Mouse (Mus musculus): ENCODE results near the gene Zfp53.

The Zfp53 gene

DNA sequence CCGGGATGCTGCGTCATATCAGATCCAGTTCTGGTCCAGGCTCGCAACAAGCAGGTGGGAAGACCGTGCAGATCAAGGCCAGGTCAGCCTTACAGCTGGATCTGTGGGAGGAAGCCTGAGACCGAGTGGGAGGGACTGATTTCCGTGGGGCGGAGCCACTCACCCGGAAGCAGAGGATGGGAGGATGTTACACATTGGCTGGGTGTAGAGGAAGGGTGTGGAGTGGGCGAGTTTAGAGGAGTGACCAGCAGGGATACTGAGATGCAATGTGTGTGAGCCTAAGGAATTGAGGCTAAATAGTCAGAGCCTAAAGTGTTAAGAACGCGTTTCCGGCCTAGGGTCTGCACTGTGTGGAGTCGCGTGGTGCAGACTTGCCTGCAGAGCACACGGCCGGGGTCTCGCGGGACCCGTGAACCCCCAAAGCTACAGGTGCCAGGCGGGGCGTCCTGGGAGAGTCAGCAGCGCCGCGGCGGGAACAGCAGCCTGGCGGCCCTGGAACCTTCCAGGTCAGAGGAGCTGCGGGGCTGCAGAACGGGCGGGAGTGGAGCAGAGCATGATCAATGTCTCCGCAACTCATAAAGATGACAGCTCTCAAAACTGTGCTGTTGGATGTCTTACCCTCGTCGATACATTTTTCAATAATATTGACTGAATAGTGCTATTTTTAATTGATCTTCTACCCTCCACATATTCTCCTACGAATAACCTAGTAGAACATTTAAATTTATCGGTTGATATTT is at the start of gene Zfp53:
Gene Zfp53 (plus strand): TSS at position 239 of the 740 bp plus-strand sequence.
- in situ Hi-C loops (cut with MboI, MseI): loop anchor here in 1 of 2 experiments (5.0 kb wide), 1 partner anchor 43 kb away; no protein-coding TSS in a partner anchor

DNA sequence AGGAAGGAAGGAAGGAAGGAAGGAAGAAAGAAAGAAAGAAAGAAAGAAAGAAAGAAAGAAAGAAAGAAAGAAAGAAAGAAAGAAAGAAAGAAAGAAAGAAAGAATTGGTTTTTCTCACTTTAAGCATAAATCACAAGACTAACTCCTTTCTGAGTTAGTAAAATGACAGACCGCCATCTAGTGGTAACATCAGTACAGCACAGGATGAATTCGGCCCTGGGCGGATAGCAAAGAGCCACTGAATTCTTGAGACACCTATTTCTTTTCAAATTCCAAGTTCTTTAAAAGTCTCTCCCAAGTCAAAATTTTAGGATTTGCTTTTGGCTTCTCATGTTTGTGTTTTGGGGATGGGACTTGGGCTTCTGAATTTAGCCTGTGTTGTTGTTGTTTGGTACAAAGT is 39.1 kb upstream of the Zfp53 start:
- in situ Hi-C loops (cut with MboI, MseI): loop anchor here (10.0 to 25.0 kb wide), 3 partner anchors 85 to 895 kb away; partner anchors contain the start of gene Zfp52 (in 1 of the 2)

DNA sequence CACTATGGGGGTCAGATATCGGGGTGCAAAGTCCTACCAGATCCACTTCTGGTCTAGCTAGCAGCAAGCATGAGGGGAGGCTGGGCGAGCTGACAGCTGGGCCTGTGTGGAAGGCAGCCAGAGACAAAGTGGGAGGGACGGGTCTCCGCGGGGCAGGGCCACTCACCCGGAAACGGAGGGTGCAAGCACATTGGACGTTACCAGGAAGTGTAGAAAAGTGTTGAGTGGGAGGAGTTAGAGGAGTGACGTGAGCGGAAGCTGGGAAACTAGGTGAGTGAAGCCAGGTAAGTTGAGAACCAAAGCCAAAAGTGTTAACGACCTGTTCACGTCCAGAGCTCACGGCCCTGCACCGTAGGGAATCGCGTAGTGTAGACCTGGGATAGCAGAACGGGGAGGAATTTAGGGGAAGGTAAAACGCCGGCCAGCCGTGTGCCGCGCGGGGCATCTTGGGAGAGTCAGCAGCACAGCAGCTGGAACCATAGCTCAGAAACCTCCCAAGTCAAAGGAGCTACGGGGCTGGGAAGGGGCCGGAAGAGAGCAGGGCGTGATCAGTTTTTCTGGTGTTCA is 38.6 kb upstream of the Zfp53 start, which contains the start of gene Zfp51:
Gene Zfp51 (plus strand): TSS at position 237 of the 567 bp plus-strand sequence.
- in situ Hi-C loops (cut with MboI, MseI): loop anchor here (10.0 to 25.0 kb wide), 3 partner anchors 85 to 895 kb away; partner anchors contain the start of gene Zfp52 (in 1 of the 2)

DNA sequence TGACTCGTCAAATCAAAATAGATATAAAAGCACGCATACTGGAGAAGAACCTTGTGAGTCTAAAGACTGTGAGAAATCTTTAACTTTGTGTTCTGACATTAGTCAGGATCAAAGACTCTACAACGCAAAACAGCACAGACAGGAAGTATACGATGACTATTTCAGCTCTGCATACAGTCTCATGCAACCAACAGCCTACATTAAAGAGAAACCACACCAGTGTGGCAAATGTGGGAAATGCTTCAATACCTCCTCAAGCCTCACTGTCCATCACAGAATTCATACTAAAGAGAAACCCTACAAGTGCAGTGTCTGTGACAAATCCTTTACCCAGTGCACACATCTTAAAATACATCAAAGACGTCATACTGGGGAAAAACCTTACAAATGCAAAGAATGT is 25.2 kb upstream of the Zfp53 start:
- in situ Hi-C loops (cut with MboI, MseI): loop anchor here in 1 of 2 experiments (25.0 kb wide), 1 partner anchor 501 kb away; no protein-coding TSS in a partner anchor

DNA sequence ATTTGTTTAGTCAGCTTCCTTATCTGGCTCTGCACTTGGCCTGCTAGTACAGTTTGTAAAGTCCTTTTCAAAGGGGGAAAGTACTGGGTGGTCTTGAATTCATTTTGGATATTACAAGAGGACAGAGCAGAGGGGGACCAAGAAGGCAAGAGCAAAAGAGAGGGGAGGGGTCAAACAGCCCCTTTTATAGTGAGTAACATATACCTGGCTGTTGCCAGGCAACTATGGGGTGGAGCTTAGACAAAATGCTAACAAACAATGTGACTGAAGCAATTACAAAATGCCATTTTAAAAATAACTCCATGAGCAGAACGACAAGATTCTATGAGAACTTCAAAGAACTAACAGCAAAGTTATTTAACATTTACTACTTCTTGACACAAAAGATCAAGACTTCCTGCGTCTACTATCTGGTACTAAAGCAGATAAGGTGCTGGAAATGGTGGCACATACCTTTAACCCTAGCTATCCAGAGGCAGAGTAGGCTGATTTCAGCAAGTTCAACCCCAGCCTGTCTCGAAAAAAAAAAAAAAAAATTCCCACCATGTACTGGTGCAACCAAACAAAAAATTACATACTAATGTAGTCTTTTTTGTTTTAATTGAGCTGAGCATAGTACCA is 16.7 kb upstream of the Zfp53 start:
- in situ Hi-C loops (cut with MboI, MseI): loop anchor here in 1 of 2 experiments (25.0 kb wide), 1 partner anchor 510 kb away; no protein-coding TSS in a partner anchor

DNA sequence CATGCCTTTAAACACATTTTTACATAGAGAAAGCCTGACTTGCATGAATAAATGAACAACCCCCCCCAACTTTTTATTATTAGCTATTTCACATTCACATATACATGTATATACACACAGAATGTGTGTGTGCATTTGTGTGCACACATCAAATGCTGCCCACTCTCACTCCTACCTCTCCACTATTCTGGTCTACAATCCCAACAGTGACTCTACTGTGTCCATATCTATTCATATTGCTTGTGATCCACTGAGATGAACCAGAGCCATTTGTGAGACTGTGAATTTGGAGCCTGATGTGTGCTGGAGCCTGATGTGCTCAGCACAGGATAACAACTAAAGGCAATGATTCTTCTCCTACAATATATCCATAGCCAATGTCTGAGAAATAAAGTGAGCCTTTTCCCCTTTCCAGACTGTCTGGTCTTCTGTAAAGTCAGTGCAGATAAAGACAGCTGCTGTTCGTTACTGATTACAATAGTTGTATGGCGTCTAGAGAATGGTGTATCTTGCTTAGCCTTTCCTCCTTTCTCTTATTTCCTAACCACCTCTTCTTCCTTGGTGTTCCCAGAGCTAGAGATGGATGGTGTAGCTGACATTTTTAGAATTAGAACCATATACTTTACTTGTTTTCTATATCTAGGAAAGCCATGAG is 16.0 kb upstream of the Zfp53 start:
- in situ Hi-C loops (cut with MboI, MseI): loop anchor here in 1 of 2 experiments (25.0 kb wide), 1 partner anchor 510 kb away; no protein-coding TSS in a partner anchor

DNA sequence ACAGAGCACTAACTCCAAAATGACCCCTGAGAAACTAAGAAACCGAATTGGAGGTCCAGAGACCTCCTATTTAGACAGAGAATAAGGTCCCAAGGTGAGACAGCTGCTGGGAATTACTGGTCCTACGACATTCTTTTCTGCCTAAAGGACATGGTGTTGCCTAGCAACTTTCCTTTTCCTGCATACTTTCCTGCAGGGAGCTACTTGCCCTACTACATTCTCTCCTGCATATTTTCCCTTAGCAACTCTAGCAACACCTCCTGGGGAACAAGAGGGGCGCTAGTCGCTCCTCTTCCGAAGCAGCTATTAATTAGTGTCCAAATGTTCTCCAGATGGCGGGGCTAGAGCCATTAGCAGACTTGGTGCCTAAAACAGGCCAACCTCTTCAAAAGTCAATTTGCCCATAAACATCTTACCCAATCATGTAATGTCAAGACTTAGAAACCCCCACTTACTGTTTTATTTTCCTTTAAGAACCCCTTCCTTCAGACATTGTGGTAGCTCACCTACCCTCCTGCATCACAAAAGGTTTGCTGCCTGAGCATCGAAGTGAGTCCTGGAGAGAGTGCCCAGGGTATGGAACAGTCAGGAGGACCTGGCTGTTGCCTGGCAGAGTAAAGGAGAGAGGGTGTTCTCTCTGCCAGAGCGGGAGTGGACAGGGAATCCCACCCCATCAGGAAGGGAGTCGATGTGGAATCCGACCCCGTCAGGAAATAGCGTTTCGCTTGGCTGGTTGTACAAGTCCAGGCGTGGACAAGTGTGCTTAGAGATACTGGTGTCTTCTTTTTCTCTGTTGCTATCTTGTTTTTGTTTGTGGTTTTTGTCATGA is 15.2 kb upstream of the Zfp53 start:
- in situ Hi-C loops (cut with MboI, MseI): loop anchor here in 1 of 2 experiments (25.0 kb wide), 1 partner anchor 511 kb away; no protein-coding TSS in a partner anchor

DNA sequence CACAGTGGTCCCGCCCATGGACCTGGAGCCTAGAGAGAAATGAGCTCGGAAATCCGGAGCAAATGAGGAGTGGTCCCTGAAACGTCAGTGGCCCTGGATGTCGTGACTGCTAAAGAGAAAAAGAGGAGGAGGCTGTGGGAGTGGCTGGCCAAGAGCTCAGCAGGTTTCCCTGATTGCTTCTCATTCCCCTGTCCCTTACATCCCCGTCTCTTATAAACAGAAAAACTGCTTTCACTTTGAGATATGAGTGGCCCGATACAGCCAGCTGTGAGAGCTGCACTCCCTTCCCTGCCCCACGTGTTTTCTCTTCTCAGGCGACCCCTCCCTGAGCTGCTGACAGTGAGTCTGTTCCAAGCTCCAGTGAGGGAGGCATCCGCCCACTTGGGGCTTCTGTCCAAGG is 14.1 kb upstream of the Zfp53 start:
- in situ Hi-C loops (cut with MboI, MseI): loop anchor here (5.0 to 25.0 kb wide), 2 partner anchors 58 to 512 kb away; no protein-coding TSS in a partner anchor

DNA sequence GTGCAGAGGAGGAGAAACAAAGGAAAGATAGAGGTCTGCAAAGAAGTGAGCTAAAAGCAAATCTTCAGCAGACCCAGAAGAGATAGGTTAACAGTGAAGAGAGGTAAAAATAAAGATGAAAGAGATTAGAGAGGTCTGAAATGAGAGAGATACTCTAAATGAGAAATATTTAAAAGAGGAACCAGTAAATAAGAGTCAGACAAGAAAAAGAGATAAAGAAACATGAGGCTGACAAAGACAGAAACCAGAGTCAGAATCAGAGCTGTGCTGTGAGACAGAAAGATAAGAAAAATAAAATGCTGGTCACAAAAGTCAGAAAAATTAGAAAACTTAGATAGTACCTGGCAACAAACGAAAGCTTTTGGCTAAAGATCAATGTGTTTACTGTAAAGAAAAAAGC is 13.5 kb upstream of the Zfp53 start:
- in situ Hi-C loops (cut with MboI, MseI): loop anchor here in 1 of 2 experiments (5.0 kb wide), 1 partner anchor 57 kb away; no protein-coding TSS in a partner anchor

DNA sequence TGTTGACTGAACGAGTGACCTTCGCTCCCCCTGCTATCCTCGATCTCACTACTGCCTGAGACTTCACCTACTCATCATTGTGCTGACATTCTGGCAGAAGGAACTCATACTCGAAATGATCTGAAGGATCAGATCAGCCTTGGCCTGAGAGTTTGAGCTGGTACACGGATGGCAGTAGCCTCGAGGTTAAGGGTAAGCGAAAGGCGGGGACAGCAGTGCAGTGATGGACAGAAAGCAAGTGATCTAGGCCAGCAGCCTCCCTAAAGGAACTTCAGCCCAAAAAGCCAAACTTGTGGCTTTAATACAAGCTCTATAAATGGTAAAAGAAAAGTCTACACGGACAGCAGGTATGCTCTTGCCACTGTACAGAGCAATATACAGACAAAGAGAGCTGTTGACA is 12.4 kb upstream of the Zfp53 start:
- in situ Hi-C loops (cut with MboI, MseI): loop anchor here in 1 of 2 experiments (5.0 kb wide), 1 partner anchor 56 kb away; no protein-coding TSS in a partner anchor

DNA sequence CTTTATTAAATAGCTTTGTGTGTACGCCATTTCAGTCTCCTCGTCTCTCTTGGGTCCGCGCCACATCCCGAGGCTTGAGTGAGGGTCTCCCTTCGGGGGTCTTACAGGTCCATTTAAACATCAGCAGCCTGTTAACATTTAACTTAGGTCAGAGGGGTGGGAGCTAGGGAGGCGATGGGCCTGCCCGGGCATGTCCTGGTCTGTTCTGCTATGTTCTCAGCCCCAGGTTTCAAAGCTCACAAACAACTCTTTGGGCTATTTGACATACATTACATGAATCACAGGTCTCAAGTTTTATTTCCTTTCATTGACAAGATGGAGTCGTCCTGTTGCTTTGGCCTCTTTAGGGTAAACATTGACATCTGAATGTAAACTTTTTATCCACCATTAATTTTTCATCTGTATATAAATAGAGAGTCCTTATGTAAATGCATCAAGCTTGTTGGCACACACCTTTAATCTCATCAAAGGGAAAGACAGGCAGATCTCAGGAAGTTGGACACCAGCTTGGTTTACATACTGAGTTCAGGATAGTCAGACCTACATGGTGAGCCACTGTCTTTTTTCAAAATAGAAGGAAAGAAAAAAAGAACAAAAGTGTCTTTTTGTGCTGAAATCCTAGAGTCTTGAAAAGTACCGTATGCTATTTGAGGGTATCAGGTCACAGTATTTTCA is 10.6 kb upstream of the Zfp53 start:
- in situ Hi-C loops (cut with MboI, MseI): loop anchor here in 1 of 2 experiments (5.0 kb wide), 1 partner anchor 54 kb away; no protein-coding TSS in a partner anchor

DNA sequence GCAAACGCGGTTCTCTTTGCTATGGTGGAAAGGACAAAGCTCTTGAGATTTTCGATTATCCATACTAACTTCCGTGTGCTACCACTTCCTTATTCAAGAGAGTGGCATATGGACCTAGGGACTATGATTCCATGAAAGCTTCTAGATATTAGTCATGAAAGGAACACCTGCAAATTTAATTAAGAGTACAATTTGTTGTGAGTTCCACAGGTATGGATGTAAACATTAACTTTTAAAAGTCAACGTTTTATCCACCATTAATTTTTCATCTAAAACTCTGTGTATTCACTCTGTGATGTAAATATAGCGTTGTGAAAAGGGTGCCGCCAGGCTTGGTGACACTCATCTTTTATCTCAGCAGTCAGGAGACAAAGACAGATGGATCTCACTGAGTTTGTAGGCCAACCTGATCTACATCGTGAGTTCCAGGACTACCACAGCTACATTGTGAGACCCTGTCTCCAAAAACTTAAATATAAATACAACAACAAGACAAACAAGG is 753 bp downstream of the Zfp53 start:
- in situ Hi-C loops (cut with MboI, MseI): loop anchor here in 1 of 2 experiments (5.0 kb wide), 1 partner anchor 43 kb away; no protein-coding TSS in a partner anchor

DNA sequence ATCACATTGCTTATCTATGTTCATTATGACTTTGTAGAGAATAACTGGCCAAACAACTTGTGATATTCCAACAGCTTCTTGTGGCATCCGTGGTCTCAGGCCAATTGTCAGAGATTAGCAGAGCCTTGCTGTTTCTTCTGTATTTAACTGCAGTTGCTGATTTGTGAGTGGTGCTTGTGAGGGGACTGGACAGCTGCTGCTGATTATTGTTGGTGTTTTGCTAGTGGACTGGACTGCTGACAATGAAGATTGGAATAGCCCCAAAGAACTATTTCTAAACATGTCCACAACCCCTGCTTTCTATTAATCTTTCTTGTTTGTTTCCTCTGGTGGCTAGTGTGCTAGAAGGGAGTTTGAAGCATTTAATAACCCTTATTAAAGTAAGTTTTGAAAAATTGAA is 12.6 kb downstream of the Zfp53 start:
- in situ Hi-C loops (cut with MboI, MseI): no loop called here

DNA sequence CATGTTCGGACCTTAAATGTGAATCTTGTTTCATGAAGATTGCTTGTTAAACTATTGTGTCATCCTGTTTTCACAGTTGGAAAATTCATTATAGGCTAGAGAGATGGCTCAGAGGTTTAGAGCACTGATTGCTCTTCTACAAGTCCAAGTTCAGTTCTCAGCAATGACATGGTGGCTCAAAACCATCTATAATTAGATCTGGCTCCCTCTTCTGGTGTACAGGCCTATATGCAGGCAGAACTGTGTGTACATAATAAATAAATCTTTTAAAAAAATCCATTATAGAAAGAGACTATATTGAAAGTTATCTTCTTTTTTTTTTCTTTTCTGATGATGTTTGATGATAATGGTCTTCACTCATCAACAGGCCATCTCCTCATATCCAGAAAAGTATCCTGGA is 15.7 kb downstream of the Zfp53 start:
- in situ Hi-C loops (cut with MboI, MseI): no loop called here

DNA sequence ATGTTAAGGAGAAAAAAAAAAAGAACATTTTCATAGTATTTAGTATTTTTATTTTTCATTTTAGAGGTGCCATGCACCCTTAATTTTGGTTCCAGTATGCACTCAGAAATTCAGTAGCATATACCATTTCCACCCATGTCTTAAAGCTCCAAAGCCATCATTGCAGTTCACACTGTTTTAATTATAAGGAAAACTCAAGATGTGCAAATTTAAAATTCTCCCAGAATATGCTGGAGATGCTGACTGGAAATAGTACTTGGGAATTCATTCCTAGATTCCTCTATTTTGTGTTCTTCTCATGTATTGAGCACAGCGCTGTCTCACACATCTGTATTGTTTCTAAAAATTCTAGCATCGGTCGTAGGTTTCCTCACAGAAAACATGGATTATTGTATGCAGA is 17.5 kb downstream of the Zfp53 start:
- in situ Hi-C loops (cut with MboI, MseI): no loop called here

DNA sequence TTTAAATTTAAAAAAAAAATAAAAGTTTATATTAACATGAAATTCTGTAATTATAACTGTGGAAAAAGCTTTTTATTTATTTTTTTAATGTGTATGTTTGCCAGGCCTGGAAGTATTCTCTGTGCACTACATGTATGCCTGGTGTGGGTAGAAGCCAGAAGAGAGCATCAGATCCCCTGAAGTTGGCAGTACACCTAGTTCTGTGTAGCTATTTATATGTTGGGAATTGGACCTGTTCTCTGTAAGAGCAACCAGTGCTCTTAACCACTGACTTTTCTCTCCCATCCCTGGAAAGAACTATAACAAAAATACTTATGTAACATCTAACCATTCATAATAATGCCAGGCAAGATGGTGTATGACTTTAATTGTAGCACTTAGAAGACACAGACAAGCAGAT is 21.0 kb downstream of the Zfp53 start:
- in situ Hi-C loops (cut with MboI, MseI): no loop called here

DNA sequence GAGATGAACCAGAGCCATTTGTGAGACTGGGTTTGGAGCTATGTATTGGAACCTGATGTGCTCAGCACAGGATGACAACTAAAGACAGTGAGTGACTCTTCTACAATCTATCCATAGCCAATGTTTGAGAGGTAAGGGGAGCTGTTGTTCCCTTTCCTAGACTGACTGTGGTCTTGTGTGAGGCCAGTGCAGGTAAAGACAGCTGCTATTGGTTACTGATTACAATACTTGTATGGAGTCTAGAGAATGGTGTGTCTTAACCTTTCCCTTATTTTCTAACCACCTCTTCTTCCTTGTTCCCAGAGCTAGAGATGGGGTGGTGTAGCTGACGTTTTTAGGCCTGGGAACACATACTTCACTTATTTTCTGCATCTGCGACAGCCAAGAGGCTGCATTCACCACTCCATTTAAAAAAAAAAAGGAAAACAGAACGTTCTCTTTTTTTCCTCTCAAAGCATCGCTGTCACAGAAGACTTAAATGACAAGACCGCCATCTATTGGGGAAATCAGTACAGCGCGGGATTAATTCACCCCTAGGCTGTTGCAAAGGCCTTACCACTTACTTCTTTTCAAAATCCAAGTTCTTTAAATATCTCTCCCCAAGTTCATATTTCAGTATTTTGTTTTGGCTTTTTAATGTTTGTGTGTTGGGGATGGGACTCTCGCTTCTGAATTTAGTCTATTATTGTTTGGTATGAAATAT is 26.8 kb downstream of the Zfp53 start:
- in situ Hi-C loops (cut with MboI, MseI): loop anchor here in 1 of 2 experiments (5.0 kb wide), 2 partner anchors 88 to 248 kb away; no protein-coding TSS in a partner anchor

Data from T-helper 17 cell (primary cell).